Mouse (Mus musculus) ovary, postnatal 36 days (tissue): ENCODE data around the gene Ccnd3.
"Not testable (repeated sequence)": the region's sequence is repeated elsewhere in the genome, so short reads cannot be mapped to it uniquely, and the experiment has no call there.

Experiments used
- DNase-seq: peaks from one replicate; pipeline ENCODE4 v3.0.0; 2022; ENCODE audit warnings: low spot score, mixed read lengths

The Ccnd3 gene

GRCm38 (mm10) chr17:47595248-47596161, 90.7 kb downstream of the Ccnd3 start:
- DNase-seq, result peak; percentile 42

GRCm38 (mm10) chr17:47596162-47596838, 91.4 kb downstream of the Ccnd3 start:
- DNase-seq, result no peak

DNA sequence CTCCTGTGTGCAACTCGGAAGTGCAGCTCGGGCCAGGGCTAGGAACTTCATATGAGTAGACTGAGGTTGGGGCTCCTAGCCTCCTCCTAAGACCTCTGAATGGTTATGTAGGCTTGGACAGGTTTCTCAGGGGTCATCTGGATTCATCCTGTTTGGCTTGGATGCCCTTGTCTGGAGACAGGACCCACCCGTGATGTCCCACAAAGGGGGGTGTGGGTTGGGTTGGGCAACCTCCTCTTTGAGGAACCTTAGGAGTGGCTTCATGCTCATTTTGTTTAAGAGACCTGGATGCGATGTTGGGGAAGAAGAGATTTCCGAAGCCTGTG, 92.0 kb downstream of the Ccnd3 start:
- no peak for DNase-seq

DNA sequence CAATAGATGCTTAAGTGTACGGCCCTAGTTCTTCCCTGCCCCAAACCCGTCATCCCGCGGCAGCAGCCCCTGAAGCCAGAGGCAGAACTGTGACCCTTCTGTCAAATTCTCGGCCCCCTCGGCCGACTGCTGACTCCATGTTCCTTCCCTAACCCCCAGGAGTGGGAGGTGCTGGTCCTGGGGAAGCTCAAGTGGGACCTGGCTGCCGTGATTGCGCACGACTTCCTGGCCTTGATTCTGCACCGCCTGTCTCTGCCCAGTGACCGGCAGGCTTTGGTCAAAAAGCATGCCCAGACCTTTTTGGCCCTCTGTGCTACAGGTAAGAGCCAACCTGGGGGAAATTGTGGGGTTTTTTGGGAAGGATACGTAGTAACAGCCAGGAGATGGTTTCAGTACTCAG, 92.4 kb downstream of the Ccnd3 start:
- DNase-seq, result no peak

- no peak for DNase-seq
Measured at GRCm38 (mm10) chr17:47597838-47598579, 93.2 kb downstream of the Ccnd3 start.

DNA sequence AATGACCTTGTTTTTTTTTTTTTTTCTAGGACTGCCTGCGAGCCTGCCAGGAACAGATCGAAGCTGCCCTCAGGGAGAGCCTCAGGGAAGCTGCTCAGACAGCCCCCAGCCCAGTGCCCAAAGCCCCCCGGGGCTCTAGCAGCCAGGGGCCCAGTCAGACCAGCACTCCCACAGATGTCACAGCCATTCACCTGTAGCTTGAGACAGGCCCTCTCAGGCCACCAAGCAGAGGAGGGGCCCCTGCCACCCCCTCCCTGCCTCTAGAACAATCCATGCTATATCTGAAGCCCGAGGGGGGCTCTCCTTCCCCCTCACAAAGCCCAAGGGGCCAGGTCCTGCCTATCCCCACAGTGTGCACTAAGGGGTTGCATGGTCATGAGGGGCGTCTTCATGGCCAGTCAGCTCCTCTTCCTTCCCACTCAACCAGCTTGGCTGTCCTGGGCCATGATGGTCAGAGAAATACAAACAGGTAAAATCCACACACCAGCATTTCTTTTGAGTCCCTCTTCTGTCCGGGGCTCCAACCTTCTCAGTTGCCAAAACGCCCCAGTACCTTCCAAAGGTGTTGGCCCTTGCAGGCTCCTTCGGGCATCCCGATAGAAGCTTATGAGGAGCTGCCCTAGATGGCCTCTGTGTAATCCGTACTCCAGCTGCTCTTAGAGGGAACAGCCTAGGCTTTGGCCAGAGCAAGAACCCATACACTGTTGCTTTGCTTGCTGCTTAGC, 93.9 kb downstream of the Ccnd3 start:
- DNase-seq, result not testable (repeated sequence)

DNA sequence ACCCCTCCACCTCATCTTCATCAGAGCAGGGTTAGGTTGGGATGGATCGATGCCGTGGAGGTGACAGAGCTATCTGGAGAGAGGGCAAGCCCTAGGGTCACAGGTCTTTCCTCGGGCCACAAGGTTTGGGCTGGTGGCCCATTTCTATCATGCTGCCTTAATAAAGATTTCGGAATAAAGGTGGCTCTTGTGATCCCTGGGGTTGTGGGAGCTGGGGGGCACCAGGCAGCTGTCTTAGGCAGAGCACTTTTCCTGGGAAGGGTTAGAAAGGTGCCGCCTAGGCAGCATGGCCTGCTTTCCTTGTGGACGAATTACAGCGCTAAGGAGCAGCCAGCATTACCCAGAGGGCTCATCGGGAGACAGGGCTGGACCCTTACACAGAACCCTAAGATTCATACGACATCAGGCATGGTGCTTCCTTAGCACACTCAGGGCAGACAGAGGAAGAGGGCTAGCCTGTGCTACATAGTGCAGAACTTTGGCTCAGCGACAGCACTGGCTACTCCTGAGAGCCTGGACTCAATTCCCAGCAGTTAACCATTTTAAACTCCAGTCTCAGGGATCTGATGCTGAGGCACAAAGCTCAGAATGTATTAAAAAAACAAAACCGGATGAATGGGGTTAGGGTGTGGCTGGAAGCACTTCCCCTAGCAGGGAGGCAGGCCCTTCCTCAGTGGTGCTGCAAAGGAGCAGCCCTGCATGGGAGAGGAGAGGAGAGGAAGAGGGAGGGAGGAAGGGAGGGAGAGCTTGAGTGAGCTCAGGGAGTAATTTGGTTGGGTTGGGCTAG, 94.9 kb downstream of the Ccnd3 start:
- no peak for DNase-seq

DNA sequence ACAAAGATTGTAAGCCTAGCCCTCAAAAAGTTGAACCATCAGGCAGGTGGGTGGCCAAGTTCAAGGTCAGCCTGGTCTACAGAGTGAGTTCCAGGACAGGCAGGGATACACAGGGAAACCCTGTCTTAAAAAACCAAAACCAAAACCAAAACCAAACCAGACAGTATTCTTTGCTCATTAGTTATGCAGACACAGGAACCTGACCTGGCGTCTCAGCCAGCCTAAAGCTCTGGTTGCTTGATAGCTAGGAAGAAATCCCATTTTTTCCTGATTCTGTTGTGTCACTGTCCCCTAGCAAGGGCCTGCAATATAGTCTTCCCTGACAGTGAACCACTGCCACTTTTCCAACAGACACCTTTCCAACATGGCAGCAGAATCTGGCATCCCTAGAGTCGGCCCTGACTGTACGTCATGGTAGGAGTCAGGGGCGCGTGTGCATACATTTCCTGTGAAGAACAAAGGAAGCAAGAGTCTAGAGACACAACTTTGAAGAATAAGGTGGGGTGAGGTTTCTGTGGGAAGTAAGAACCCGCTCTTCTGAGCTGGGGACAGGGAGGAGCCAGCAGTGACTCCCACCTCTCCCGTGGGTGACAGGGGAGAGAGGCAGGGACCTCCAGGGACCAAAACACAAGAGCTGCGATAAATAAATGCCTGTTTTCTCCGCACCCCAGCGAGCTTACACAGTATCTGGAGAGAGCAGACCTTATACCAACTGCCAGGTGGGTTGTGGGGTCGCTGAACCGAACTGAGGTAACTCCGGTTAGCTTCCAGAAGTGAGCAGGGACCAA, 95.9 kb downstream of the Ccnd3 start:
- no peak for DNase-seq

GRCm38 (mm10) chr17:47601389-47601755, 96.5 kb downstream of the Ccnd3 start:
- no peak for DNase-seq

DNA sequence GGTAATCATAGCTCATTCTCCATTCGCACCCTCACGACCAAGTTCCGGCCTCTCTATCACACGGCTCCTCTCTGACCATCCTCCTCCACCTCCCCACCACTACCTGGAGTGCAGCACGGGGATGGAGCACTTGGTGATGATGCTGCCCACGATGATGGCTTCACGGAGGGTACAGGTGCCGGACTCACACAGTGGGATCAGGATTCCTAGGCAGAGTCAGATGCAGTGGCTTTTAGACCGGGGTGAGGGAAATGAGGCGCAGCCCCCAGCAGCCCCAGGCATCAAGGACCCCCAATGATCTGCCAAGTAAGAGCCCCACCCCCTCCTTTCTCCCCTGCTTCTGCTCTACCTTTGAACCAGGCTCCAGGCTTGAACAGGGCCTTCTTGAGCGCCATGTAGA, 97.4 kb downstream of the Ccnd3 start:
- no peak for DNase-seq

DNA sequence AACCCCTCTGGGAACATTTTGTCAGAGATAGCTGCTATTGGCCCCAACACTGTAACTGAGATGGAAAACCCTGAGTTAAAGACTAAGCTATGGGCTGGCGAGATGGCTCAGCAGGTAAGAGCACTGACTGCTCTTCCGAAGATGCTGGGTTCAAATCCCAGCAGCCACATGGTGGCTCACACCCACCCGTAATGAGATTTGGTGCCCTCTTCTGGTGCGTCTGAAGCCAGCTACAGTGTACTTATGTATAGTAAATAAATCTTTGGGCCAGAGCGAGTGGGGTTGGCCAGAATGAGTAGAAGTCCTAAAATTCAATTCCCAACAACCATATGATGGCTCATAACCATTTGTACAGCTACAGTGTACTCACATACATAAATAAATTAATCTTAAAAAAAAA, 101.4 kb downstream of the Ccnd3 start:
- no peak for DNase-seq

GRCm38 (mm10) chr17:47609182-47609581, 104.3 kb downstream of the Ccnd3 start:
- no peak for DNase-seq

DNA sequence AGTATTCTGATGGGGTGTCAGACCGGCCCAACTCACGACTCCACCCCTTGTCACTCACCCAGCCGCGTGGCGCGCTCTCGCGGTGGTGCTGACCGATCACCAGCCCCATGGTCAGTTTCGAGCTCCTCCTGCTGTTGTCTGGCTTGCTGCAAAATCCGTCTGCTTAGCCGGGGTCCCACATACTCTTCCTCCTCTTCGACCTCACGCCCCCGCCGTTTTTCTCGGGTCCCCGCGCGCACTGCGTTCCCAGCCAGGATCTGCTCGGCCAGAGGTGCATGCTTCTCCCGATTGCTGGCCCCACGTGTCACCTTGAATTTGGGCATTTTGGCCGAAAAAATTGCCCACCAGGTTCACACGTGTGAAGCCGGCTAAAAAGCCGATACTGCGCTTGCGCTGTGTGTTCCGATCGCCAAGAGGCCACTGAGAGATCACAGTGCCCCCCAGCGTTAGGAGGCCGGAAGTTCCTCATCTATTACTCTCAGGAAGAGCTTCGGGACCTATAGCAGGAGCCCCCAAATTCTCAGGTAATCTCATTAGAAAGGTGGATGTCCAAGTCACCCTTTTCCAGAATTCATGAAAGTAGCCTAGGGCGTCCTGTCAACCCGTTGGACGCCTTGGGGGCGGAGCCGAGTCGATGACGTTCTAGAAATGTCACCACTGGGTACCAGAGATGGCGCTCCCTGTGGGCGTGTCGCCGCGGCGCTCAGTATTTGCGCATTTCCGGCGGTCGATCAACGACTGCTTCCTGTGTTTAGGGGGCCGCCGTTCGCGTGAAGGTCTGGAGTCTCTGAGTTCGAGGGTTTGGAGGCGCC, 106.2 kb downstream of the Ccnd3 start, which contains the start of the genes Bysl, Med20 and Gm20517:
TSS of gene Bysl (minus strand) at position 644 of the 812 bp plus-strand sequence.
TSS of gene Med20 (plus strand) at position 734 of the 812 bp plus-strand sequence.
TSS of gene Gm20517 (plus strand) at position 741 of the 812 bp plus-strand sequence.
- peak; percentile 95 for DNase-seq

- DNase-seq, result no peak
Measured at GRCm38 (mm10) chr17:47611661-47611982, 106.8 kb downstream of the Ccnd3 start.

GRCm38 (mm10) chr17:47614018-47614417, 109.2 kb downstream of the Ccnd3 start:
- no peak for DNase-seq

DNA sequence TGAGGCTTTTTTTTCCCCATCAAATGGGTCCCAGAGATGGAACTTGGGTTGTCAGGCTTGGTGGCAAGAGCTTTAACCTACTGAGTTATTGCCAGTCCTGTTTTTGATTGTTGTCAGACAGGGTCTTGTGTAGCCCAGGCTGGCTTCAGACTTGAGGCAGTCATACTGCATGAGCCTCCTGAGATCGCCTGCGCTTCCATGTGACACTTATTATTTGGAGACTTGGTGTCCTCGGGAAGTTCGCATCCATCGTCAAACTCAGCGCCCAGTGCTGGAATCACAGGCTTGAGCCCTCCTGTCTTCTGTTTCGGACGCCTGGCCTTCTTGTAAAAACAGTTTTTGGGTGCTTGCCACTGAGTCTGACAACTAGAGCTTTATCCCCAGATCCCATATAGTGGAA, 111.3 kb downstream of the Ccnd3 start:
- no peak for DNase-seq

- no peak for DNase-seq
Measured at GRCm38 (mm10) chr17:47616652-47617051, 111.8 kb downstream of the Ccnd3 start.

GRCm38 (mm10) chr17:47617605-47618307, 112.9 kb downstream of the Ccnd3 start:
- no peak for DNase-seq
